Mouse (Mus musculus): ENCODE data around the gene Ctnnd2.

DNA sequence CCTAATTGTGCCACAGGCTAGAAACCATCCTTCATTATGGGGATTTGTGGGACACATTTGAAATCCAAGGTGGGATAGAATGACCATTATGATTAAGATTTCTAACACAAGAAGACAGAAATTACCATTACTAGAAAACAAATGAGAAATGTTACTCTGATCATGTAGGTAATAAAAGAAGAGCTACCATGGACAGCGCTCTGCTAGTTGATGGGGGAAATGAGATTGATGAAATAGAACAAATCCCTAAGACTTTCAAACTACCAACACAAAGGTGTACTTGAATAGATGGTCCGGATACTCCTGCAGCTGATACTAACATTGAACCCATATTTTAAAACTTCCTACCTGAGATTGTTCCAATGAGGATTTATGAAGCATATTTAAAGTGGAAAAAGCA, 68.5 kb downstream of the Ctnnd2 start:
- TF ChIP-seq CTCF (IDR thresholded peaks at IDR 0.05; ENCODE audit: borderline replicate concordance, control insufficient read depth, extremely low read depth, insufficient read depth, low read length, poor library complexity) (no peak), POLR2A (IDR thresholded peaks at IDR 0.05; ENCODE audit: control insufficient read depth, extremely low read depth, insufficient read depth, low read length, poor library complexity) (no peak)
